Mouse (Mus musculus) cerebellum, postnatal 10 days (tissue): ENCODE data around the gene Zfp827.

Experiments
- DNase-seq, 2 experiments: peaks; one replicate each; pipeline ENCODE4 v3.0.0; 2021; ENCODE audit warnings: mixed read lengths in 2 of 2

Zfp827 gene

DNA sequence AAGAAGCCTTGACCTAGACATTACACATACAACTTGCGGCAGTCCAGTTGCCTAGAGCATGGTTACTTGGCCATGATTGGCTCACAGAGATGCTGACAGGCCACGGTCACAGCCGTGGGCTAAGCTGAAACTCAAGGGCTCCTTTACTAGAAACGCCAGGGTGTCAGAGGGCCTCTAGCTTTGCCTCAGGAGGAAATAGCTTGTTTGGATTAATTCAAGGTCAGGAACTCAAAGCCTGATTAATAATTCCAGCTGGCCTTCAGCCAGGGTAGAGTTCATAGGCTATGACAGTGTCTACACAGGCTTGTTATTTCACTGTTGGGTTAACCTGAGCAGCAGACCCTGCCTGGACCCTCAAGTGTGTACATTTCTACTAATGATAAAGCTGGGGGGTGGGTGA, 132.1 kb downstream of the Zfp827 start:
- DNase-seq = no peak

DNA sequence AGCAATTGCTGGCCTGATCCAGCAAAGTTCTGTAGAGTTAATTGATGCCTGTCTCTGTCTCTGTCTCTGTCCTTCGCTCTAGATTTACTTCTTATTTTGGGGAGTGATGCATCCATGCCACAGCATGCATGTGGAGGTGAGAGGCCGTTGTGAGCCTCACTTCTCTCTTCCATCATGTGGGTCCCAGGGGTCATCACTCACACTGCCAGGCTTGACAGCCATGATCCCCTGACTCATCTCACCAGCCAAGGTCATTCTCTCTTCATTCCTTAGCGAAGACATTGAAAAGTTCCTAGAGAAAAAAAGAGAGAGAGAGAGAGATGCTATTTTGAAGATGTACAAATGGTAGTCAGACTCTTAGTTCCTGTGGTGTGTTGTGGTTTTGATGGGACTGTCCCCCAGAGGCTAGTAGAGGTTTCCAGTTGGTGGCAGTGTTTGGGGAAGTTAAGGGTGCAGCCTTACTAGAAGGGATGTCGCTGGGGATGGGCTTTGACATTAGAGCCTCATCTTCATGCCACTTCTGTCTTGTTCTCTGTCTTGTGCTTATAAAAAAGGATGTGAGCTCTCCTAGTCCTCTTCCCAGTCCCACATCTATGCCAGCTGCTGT, 133.0 kb downstream of the Zfp827 start:
- no peak for DNase-seq

DNA sequence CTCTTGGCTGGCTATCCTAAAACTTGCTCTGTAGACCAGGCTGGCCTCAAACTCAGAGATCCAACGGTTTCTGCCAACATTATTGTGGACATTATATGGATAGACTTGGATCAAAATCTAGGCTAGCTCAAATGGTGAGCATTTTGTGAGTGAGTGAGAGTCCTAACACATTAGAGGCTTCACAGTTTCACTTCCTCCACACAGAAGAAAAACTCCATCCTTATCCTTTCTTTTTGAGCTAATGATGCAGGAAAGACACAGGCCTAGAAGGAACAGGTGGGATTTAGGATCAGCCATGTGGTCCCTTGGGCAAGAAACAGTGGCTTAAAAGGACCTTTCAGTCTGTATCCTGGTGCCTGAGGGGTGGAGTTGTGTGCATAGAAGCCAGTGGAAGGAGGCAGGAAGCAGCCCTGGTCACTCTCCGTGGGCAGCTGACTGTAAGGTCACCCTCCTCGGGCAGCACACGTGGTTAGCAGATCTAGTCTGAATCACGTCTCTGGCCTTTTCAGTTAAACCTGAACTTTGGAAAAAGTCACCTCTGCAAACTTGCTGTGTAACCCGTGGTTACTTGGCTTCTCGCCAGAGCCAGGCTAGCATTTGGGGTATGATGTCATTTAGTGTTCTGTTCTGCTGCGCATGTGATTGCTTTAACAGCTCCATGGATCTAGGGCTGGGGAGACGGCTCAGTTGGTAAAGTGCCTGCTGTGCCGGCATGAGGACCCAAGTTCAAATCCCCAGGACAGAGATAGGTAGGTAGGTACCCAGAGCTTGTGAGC, 134.5 kb downstream of the Zfp827 start:
- peak; percentile 58 to 59 for DNase-seq

DNA sequence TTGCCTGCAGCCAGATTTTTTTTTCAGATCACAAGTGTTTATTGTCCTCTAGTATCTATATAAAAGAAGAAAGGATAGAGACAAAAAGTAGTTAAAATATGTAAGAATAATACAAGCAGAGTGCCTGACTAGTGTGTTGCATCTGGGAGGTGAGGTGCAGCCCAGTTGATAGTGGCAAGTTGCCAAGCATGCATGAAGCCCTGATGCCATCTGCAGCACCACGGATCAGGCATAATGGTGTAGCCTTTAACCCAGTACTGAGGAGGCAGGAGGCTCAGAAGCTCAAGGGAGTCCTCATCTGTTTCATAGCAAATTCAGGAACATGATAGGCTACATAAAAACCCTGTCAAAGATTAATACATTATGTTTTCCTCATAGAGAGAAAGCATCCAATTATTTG, 136.1 kb downstream of the Zfp827 start:
- DNase-seq = peak; percentile 63 to 70

DNA sequence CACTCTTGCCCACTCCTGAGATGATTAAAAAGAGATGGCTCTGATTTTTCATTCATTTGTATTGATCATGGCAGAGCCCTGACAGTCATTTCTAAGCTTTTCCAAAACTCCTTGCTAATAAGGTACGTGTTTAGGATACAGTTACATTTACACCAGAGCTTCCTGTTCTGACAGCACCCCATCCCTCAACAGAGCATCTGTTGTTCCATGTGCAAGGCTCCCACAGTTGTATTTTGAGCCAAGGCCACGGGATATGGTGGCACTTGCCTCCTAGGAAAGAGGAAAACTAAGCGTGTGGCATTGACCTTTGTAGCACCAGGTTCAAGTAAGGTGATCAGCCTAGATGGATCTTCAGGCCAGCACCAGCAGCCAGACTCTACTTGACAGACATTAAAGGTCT, 137.0 kb downstream of the Zfp827 start:
- no peak for DNase-seq

DNA sequence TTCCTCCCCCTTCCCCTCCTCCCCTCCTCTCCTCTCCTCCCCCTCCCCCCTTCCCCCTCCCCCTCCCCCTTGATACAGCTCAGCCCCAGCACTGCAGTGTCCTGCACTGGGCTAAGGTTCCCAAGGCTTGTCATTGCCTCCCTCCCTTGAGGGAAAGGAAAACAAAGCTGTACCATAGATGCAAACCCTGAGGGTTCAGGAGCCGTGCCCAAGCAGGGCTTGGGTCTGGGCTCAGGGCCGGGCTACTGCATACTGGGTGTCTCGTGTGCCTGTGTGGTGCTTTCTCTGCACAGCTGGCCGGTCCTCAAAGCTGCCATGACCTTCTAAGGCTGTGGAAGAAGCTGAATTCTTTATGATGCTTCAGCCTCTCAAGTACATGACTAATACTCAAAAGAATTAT, 145.4 kb downstream of the Zfp827 start:
- peak in 1 of 2 experiments; percentile 20 for DNase-seq

DNA sequence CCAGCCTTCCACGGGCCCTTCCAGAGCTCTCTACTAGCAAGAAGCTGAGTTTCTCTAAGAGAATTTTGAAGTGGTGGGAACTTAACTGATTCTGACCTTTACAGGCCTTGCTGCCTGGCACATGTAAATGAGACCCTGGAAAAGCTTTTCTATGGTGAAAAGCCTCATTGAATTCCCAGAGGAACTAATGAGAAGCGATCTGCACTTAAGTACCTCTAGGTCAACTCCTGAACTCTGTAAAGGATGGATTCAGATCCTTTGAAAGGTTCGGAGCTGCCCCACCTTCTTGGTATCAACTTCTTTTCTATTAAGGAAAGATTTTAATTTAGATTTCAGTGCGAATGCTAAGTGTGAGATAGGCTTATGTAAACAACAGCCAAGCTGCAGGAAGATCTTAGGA, 147.8 kb downstream of the Zfp827 start:
- DNase-seq = no peak

DNA sequence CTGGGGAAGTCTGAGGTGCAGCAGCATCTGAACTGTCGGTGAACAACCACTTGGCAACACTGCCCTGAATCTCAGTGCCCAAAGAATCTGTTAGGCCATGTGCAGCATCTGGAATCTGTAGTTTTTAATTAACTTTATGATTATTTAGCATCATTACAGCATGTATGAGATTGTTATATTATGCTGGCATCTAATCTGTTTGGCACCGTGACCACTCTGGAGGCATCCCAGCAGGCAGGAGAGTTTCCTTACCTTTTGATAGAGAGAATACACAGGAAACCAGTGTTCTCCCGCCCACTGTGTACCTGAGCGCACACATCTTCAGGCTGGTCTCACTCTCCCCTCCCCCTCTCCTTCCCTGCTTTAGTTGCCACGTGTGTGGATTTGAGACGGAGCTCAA, 151.4 kb downstream of the Zfp827 start:
- DNase-seq = no peak

DNA sequence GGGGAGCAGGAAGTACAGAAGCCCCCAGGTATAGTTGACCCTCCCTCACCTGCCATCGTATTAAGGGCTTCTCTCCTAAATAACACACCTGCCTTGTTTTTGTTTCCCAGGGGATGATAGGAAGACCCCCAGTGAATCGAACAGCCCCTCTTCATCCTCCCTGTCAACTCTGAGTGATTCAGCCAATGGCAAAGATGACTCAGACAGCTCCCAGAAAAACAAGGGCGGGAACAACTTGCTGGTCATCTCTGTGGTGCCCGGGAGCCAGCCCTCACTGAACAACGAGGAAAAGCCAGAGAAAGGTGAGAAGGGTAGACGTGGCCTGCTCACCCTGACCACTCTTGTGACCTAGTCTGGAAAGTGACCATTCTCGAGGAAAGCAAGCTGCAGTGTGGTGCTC, 157.3 kb downstream of the Zfp827 start:
- no peak for DNase-seq

DNA sequence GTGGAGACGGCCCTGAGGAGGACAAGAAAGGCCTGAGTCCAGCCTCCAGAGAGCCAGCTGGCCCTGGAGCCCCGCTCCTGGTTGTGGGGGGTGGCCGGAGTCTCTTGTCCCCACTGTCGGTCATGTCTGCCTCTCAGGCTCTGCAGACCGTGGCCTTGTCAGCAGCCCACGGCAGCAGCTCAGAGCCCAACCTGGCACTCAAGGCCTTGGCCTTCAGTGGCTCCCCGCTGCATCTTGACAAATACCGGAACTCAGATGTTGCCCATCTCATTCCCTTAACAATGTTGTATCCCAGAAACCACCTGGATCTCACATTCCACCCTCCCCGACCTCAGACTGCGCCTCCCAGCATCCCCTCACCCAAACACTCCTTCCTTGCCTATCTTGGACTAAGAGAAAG, 161.8 kb downstream of the Zfp827 start:
- DNase-seq = no peak

DNA sequence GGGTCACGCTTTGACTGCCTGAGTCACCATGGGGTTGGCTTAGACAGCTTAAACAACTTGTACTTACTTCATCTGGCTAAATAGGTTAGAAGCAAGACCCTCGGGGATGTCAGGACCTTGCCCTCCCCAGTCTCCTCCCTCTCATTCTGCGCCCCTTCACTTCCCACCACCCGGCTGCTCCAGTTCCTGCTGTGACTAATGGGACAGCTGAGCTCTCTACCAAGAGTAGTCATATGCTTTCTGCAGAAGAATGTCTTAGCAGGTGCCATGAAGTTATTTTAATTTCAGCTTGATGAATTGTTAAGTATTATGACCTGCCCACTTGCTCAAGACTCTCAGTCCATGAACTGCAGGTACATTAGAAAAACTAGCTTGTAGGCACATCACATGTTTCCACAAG, 168.2 kb downstream of the Zfp827 start:
- DNase-seq = no peak

DNA sequence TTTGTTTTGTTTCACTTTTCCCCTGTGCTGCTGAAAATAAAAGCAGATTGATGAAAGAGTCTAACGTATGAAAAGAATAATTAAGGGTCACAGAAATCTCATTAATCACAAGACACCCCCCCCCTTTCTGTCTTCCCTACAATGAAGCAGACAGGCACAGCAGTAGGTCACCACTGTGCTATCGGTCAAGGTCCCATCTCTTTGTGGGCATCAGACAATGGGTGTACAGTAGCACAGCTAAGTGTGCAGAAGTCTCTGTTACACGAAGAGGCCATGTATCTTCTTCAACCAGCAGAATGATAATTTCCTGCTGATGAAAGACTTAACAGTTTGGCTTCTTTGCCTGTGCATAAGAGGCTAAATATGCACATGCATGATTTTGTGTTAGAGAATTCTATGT, 170.4 kb downstream of the Zfp827 start:
- no peak for DNase-seq

DNA sequence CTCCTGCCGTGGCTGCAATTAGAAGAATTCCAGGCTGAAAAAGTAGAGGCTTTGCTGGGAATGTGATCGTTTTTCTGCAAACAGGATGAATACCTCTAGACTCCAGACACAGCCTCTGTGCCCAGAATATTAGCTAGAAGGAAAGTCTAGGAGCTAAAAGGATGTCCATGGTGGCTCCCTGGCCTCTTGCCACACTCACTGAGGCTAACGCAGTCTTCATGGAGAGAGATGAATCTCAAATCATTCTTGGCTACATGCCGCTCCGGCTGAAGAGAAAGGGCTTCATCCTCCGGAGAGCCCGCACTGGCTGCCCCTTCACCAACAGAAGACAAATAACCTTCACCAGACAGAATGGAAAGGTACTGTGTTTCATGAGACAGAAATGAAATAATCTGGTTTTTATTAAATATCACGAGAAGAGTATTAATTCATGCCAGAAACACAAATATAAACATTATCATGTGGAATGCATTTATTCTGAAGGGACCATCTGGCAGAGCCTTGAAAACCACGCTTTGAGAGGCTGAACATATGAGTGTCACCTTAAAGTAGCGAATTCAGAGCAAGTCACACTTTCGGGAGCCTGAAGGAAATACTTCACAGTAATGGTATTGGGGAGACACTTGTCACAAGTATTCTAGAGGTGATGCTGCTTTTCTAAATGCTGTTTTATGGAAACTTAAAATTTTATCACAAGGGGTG, 173.4 kb downstream of the Zfp827 start:
- peak; percentile 84 to 87 for DNase-seq

DNA sequence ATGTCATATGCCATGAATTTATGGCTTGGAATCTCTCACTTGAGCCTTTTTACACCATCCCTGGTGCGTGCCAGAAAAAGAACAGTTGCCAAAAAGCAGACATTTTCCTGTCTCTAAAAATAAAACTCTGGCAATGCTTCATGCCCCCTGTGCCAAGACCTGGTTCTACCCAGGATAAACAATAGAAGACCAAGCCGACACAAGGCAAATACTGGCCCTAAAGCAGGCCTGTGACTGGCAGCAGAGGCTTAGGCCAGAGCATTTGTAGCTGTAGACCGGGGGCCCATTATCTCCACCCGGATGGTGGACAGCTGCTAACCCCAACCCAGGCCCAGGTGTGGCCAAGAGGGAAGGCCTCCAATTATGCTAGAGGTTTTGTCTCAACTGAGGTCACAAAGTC, 178.7 kb downstream of the Zfp827 start:
- peak; percentile 87 to 88 for DNase-seq

DNA sequence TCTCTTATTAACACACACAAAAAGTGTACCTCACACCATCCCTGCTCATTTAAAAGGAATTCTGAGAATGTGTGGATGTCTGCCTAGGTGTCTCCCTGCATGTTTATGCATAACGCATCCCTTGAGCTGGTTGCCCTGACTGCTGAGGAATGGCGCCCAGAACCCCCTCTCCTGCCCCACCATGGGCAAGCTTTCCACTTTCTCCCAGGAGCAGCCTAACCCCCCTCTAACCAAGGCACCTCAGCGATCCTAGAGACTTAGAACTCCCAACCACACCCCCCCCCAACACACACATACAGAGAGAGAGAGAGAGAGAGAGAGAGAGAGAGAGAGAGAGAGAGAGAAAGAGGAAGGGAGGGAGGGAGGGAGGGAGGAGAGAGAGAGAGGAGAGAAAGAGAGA, 179.9 kb downstream of the Zfp827 start:
- no peak for DNase-seq

DNA sequence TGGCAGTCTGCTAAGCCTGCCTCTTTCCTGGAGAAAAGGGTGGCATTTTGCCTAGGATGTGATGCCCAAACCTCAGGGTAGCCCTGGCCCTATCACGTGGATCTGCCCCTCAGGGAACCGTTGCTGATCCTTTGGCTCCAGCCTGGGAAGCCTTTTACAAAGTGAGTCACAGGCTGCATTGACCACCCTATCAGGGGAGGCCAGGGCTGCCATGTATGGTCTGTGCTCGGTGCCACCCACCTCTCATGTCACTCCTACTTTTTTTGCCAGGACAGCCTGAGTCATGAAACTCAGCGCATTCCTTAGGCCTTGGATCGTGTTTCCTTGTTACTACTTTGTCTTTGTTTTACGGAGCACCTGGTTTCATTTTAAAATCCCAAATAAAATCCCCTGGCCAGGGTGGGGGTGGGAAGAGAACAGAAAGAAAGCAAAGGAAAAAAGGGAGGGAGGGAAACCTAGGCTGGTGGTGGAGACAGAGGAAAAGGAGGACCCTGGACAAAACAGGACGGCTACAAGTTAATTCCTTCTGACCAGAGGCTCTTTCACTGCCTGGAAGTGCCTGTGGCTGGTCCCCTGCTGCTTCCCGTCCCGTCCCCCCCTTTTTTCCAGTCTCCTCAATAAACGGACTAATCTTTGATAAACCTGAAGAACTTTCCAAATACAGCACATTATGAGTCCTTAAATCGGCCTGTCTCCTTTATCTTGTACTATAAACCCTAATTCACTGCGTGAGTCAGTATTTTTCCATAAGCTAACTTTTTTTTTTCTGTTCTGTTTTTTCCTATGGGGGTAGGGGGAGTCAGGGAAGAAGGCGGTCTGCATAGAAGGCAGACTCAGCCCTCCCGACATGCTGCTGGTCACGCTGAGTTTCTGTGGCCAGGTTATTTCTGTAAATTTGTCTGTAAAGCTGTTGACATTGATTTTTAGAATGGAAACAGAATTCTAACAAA, 180.7 kb downstream of the Zfp827 start:
- DNase-seq = peak; percentile 74 to 77

DNA sequence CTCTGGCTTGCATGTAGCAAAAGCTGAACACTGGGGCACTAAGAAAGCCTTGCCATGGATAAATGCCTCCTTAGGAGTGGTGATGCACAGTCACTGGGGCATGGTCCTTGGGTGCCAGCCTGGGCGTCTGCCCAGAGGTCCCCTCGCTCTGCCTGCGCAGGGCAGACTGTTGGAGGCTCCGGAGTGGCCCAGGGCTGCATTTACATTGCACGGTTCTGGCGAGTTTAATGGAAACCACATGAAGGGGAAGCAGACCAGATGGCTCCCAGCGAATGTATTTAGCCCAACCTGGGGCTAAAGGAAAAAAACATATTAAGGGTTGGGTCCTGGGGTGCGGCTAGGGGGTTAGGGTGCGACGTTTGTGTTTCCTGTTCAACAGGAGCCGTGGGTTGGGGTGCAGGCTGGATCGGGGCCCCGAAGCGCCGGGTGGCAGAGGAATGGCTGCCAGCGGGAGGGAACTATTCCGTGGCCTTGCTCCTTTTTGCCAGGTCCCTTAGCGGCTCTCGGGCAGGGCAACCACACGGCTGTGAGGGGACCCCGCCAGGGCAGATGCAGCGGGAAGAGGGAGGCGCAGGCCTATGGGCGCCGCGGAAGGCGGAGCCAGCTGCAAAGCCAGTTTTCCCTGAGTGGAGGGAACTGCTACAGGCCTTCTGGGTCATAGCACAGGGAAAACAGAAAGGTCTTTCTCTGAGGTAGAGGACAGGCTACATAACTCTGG, 181.6 kb downstream of the Zfp827 start:
- DNase-seq = peak; percentile 71 to 79

DNA sequence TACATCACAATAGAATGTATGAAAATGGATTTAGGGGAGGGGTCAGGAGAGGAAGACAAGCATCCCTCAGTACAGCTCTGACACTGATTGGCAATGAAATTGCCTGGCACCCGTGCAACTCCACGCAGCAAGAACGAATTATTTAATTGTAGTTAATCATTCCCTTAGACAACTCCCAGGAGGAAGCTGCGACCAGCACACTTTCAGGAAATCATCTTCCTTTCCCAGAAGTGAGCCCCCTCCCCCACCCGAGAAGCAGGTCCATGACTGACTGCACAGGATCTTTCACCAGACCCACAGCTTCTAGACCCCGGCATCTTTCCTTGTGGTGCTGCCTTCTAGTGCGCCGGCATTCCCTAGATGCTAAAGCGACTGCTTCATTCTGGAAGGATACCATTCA, 183.4 kb downstream of the Zfp827 start:
- peak; percentile 42 to 46 for DNase-seq

DNA sequence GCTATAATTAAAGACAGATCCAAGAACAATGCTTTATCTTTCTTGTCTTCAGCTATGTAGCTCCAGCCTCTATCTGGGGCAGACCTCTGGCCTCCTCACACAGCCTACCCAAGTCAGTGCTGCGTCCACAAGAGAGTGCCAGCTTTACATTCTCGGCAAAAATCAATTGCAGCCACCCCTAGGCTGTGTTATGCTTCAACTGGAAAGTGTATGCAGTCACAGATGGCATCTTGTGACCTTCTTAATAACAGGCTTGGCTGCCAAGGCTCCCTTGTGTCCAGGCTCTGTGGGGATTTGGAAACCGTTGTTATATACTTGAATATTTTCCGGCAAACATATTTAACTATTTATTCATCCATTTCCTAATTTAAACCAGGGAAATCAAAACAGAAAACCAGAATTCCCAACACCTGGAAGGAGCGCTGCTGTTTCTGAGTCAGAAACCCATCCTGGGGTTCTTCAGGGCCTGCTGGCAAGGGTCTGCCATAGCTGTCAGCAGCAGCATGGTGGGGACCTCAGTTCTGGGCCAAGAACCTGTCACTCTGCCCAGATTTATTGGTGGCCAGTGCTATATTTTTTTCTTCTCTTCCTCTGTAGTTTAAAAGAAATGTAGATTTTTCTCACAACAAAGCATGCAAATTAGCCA, 194.0 kb downstream of the Zfp827 start:
- peak; percentile 68 to 75 for DNase-seq

DNA sequence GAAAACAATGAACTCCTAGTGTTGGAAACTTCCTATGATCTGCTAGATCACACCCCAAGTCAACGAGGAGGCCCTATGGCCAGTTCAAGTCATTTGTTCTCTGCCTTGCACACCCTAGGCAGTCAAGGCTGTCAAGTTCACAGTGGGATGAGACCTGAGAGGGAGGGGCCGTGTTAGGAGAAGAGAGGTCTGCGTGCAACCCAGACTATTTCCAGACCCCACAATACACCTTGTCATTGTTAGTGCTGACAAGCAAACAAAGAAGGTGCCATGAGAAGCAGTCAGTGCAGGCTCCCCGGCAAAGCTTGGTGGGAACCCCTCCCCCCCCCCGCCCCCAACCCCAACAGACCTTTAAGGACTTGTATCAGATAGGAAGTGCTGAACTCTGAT, 194.5 kb downstream of the Zfp827 start:
- peak in 1 of 2 experiments; percentile 38 for DNase-seq

DNA sequence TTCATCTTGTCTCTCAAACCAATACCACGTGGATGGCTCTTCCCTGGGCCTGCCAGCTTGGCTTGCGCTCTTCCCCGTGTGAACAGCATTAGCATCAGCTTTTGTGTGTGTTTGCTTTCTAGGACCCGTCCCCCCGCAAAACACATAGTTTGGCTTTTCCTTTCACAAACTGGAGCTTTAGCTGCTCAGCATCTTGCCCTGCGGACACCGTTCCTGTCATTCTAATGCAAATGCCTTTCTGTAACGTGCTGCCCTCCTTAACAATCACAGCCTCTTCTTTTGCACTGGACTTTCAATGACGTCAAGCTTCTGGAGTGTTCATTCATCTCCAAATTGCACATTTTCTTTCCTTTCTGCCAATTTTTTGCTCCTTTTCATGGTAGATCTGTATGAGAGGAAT, 196.1 kb downstream of the Zfp827 start:
- DNase-seq = no peak

DNA sequence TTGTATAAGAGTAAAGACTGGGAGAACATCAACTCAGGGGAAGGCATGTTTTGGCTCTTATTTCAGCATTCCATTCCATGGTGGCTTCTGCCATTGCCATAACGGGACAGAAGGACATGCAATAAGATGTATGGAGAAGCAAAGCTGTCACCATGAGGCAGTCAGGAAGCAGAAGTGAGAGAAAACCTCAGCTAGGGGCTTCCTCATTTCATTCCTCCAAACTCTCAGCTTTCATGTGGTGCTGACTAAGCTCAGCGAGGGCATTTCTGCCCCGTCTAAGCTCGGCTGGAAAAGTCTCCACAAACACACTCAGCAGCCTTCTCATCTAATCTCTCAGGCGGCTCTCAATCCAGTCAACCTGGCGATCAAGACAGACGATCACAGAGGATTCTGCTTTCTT, 197.3 kb downstream of the Zfp827 start:
- DNase-seq = no peak
